Mouse (Mus musculus): ENCODE measurements around the gene Pard6a. TPM values are rescaled to one million over a fixed set of nuclear protein-coding genes. Genes with fewer than 3 reads are reported as not detected.

The Pard6a gene
- total RNA-seq (2023) = 8.4 TPM

GRCm38 (mm10) chr8:105700966-105701824 is at the start of gene Pard6a, which contains the start of gene Acd:
TSS of gene Pard6a (plus strand) at chr8:105701148.
TSS of gene Acd (minus strand) at chr8:105701102.

GRCm38 (mm10) chr8:105685796-105686308 is 15.1 kb upstream of the Pard6a start, which contains the start of gene Carmil2:
TSS of gene Carmil2 (plus strand) at chr8:105686274.

GRCm38 (mm10) chr8:105707498-105708403 is 6.8 kb downstream of the Pard6a start, which contains the start of the genes 4933405L10Rik and Enkd1:
TSS of gene 4933405L10Rik (plus strand) at chr8:105707655.
TSS of gene Enkd1 (minus strand) at chr8:105708210.

Other genes with a start within 250 kb of the Pard6a start
- gene Tppp3, start 229.6 kb upstream of the Pard6a start, total RNA-seq (2023) = 0.82 TPM
- 4.3 TPM for gene Zdhhc1, start 204.2 kb upstream of the Pard6a start, total RNA-seq (2023)
- gene Hsd11b2, start 182.4 kb upstream of the Pard6a start, total RNA-seq (2023) = not detected
- gene Atp6v0d1, start 135.1 kb upstream of the Pard6a start, total RNA-seq (2023) = 82.3 TPM
- 19.3 TPM for gene Ripor1, start 95.9 kb upstream of the Pard6a start, total RNA-seq (2023)
- gene Ctcf, start 64.6 kb upstream of the Pard6a start, total RNA-seq (2023) = 147 TPM
- not detected for gene Agrp, start 63.8 kb upstream of the Pard6a start, total RNA-seq (2023)
- gene Carmil2, start 14.9 kb upstream of the Pard6a start, total RNA-seq (2023) = 141 TPM
- 53.3 TPM for gene Acd, start within 50 bp of the Pard6a start, total RNA-seq (2023)
- not detected for gene 4933405L10Rik, start 6.5 kb downstream of the Pard6a start, total RNA-seq (2023)
- gene Enkd1, start 7.1 kb downstream of the Pard6a start, total RNA-seq (2023) = 1.3 TPM
- 2.9 TPM for gene Gfod2, start 57.5 kb downstream of the Pard6a start, total RNA-seq (2023)
- gene Ranbp10, start 126.2 kb downstream of the Pard6a start, total RNA-seq (2023) = 141 TPM
- gene Tsnaxip1, start 126.6 kb downstream of the Pard6a start, total RNA-seq (2023) = not detected
- 30.7 TPM for gene Cenpt, start 152.1 kb downstream of the Pard6a start, total RNA-seq (2023)
- 15.0 TPM for gene Thap11, start 154.0 kb downstream of the Pard6a start, total RNA-seq (2023)
- gene Nutf2, start 159.4 kb downstream of the Pard6a start, total RNA-seq (2023) = 23.4 TPM
- gene Edc4, start 179.7 kb downstream of the Pard6a start, total RNA-seq (2023) = 92.0 TPM
- 1.1 TPM for gene Nrn1l, start 192.4 kb downstream of the Pard6a start, total RNA-seq (2023)
- 21.4 TPM for gene Pskh1, start 199.3 kb downstream of the Pard6a start, total RNA-seq (2023)
- 3.2 TPM for gene Ctrl, start 232.7 kb downstream of the Pard6a start, total RNA-seq (2023)
- gene Psmb10, start 237.3 kb downstream of the Pard6a start, total RNA-seq (2023) = 123 TPM
- gene Lcat, start 242.2 kb downstream of the Pard6a start, total RNA-seq (2023) = not detected